Mouse (Mus musculus): ENCODE measurements around the gene Kifc1. TPM values are rescaled to one million over a fixed set of nuclear protein-coding genes. Genes with fewer than 3 reads are reported as not detected.
"Not testable (repeated sequence)": the region's sequence is repeated elsewhere in the genome, so short reads cannot be mapped to it uniquely, and the experiment has no call there.

Kifc1 gene
- total RNA-seq, 2 experiments from 2014 or later, result 2.5 to 2.8 TPM

DNA sequence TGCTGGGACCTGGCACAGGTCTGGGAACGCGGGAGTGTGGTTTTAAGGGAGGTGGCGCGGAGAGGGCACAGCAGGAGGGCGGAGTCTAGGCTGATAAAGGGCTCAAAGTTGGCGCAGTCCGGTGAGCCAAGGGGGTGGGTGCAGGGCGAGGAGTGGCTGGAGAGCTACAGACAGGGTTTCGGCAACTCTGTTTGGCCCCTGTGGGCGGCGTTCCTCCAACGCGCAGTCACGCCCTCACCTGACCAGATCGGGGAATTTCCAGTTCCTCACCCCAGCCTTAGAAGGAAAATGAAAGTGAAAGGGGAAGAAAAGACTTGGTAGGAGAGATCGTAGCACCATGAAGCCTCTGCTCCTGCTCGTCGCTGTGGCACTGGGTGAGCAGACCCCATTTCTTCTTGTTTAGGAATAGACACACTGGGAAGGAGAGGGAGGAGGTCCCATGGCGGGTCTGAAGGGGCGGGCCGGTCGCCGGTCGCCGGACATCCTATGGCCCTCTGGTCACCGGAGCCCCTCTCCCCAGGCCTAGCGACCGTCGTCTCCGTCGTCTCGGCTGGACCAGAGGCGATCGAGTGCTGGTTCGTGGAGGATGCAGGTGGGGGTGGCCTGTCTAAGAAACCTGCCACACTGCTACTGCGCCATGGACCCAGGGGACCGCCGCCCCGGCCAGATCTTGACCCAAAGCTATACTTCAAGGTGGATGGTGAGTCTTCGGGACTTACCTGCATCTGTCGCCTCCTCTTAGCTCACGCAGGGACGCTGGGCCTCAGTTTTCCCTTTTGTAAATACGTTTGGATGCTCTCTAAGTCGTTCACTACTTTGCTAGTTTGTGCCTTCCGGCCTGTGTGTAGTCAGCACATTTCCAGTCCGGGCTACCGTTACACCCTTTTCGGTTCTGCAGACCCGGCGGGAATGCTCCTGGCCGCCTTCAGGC is 29.2 kb upstream of the Kifc1 start:
- DNase-seq (ENCODE audit: low spot score in 2 of 2), result peak; percentile 29 to 54

DNA sequence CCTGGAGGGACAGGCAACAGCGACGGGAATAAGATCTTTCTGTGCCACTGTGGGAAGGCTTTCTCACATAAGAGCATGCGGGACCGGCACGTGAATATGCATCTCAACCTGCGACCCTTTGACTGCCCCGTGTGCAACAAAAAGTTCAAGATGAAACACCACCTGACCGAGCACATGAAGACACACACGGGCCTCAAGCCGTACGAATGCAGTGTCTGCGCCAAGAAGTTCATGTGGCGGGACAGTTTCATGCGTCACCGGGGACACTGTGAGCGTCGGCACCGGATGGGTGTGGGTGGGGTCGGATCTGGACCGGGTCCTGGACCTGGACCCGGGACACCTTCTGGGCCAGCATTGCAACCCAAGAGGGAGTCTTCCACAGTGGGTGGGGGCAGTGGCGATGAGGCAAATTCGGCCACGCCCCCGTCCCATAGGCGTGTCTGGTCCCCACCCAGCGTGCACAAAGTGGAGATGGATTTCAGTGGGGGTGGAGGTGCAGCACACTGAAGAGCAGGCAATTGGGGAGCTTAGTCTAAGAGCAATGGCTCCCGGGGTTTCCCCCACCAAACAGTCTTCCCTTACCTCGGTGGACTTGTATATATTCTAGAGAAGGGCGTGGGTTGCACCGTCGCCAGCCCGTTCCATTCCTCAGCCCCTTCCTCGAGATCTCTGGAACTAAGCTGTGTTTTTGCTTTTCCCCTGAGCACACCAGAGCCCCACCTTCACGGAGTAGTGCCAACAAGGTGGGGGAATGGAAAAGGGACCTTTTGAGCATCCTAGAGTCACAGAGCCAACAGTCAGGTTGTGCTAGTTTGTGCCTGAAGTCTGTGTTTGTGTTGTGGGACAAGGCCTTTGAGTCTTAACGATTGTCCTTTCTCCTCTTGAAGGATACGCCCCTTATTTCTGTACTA is 28.1 kb upstream of the Kifc1 start:
- DNase-seq (ENCODE audit: low spot score in 2 of 2), result peak in 1 of 2 experiments; percentile 2

DNA sequence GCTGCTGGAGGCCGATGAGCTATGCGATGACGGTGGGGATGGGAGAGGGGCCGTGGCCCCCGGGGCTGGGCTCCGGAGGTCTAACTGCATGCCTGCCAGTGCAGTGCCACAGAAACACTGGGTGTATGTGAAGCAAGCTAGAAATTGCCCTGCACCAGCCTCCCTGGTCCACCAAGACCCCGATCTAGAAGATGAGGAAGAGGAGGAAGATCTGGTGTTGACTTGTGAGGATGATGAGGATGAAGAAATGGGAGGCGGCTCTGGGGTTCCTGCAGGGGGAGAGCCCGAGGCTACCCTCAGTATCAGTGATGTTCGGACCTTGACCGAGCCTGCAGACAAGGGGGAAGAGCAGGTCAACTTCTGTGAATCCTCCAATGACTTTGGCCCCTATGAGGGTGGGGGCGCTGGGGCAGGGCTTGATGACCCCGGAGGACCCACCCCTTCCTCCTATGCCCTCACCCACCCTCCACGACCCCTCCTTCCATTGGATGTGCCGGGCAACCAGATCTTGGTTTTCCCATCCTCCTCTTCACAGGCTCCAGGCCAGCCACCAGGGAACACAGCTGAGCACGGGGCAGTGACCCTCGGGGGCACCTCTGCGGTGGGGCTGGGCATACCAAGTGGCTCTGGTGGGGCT is 27.3 kb upstream of the Kifc1 start:
- no peak for DNase-seq (ENCODE audit: low spot score in 2 of 2)

DNA sequence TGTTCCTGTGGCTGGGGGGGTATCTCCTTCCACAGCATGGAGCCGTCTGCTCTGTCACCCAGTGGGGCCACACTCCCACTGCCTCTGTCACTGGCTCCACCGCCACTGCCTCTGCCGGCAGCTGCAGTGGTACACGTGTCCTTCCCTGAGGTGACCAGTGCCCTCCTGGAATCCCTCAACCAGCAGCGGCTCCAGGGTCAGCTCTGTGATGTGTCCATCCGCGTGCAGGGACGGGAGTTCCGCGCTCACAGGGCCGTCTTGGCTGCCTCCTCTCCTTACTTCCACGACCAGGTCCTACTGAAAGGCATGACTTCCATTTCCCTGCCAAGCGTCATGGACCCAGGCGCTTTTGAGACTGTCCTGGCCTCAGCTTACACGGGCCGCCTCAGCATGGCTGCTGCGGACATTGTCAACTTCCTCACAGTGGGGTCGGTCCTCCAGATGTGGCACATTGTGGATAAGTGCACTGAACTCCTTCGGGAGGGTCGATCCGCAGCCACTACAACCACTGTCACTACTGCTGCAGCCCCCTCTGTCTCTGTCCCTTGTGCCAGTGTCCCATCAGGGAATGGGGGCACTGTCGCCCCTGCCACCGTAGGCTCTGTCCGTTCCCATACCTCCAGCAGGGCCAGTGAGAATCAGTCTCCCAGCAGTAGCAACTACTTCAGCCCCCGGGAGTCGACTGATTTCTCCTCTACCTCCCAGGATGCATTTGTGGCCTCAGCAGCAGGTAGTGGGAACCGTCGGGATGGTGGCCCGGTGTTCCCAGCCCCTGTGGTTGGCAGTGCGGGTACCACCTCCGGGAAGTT is 26.6 kb upstream of the Kifc1 start:
- DNase-seq (ENCODE audit: low spot score in 2 of 2), result peak in 1 of 2 experiments; percentile 2

DNA sequence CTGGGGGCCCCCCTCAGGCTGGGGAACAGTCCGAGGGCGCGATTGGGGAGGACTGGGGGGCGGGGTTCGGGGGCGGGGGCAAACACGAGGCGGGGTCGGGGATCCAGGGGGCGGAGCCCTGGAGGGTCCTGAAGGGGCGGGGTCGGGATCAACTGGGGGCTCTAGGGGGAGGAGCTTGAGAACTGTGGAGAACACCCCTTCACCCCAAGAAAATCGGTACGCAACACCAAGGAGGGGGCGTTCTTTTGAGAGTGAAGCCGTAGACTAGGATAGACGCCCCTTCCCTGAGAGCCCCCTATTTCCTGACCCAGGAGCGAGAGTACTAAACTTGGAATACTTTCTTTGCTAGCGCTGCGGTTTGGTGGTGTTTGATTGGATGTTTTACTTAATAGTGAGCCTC is 25.8 kb upstream of the Kifc1 start:
- no peak for DNase-seq (ENCODE audit: low spot score in 2 of 2)

DNA sequence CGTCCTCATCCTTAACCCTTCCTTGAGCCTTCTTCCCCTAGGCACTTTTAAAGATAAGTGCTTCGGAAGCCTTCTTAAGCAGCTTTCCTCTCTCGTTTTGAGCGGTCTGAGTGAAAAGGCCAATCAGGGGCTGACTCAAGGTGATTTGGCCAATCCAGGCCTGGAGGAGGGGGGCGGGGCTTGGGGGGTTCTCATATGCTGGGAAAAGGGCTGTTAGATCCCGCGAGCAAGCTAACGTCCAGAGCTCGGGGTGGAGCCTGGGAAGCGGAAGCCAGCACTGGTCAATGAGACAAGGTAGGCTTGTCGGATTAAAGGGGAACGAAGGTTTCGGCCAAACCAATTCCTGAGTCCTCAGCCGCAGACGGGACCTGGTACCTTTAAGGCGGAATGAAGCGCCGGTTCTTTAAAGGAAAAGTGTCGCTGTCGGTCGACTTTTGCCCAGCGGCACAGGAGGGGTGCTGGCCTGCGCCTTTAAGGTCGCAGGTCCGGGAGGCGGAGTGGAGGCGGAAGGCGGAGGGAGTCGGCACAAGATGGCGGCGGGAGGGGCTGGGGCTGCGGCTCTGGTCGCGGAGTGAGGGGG is 25.3 kb upstream of the Kifc1 start, which contains the start of the genes Tapbp and Zbtb22:
TSS of gene Tapbp (plus strand) at position 229 of the 580 bp plus-strand sequence.
TSS of gene Zbtb22 (plus strand) at position 234 of the 580 bp plus-strand sequence.
- DNase-seq (ENCODE audit: low spot score in 2 of 2), result peak; percentile 95 to 97

DNA sequence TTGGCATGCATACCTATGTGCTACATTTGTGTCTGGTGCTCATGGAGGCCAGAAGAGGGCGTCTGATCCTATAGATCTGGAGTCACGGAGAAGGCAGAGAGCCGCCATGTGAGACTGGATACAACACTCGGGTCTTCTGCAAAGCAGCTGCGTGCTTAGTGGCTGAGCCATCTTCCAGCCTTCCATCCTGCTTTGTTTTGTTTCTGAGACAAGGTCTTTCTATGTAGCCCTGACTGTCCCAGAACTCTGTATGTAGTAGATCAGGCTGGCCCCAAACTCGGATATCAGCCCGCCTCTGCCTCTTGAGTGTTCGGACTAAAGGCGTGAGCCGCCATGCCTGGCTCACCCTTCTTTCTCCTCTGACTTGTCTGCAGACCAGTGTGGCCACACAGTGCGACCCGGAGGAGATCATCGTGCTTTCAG is 24.5 kb upstream of the Kifc1 start:
- no peak for DNase-seq (ENCODE audit: low spot score in 2 of 2)

DNA sequence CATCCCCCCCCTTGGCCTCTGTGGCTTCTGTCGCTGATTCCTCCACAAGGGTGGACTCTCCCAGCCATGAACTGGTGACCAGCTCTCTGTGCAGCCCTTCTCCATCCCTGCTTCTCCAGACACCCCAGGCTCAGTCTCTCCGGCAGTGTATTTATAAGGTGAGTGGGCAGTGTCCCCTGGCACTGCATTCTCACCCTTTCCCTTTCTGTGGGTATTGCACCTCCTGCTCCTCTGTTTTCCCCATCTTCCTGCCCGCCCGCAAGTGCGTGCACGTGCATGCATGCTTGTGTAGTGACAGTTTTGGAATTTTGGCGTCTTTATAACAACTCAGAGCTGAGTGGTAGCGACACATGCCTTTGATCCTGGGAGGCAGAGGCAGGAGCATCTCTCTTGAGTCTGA is 23.4 kb upstream of the Kifc1 start:
- DNase-seq (ENCODE audit: low spot score in 2 of 2), result no peak

DNA sequence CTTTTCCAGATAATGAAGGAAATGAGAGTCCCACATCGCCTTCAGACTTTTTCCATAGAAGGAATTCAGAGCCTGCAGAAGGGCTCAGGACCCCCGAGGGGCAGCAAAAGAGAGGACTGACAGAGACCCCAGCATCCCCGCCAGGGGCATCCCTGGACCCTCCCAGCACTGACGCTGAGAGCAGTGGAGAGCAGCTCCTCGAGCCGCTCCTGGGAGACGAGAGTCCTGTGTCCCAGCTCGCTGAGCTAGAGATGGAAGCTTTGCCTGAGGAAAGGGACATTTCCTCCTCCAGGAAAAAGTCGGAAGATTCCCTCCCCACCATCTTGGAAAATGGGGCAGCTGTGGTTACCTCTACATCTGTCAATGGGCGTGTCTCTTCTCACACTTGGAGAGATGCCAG is 22.8 kb upstream of the Kifc1 start:
- DNase-seq (ENCODE audit: low spot score in 2 of 2), result no peak

DNA sequence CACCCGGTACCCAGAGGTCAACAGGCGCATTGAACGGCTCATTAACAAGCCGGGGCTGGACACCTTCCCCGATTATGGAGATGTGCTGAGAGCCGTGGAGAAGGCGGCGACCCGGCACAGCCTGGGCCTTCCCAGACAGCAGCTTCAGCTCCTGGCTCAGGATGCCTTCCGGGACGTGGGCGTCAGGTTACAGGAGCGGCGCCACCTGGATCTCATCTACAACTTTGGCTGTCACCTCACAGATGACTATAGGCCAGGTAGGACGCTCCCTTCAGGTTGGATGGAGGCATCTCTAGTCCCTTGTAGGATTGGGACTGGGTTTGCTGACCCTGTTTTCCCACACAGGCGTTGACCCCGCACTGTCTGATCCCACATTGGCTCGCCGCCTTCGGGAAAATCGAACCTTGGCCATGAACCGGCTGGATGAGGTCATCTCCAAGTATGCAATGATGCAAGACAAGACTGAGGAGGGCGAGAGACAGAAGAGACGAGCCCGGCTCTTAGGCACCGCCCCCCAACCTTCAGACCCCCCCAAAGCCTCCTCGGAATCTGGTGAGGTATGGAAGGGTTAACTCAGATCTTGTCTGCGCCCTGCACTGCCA is 21.5 kb upstream of the Kifc1 start:
- DNase-seq (ENCODE audit: low spot score in 2 of 2), result no peak

DNA sequence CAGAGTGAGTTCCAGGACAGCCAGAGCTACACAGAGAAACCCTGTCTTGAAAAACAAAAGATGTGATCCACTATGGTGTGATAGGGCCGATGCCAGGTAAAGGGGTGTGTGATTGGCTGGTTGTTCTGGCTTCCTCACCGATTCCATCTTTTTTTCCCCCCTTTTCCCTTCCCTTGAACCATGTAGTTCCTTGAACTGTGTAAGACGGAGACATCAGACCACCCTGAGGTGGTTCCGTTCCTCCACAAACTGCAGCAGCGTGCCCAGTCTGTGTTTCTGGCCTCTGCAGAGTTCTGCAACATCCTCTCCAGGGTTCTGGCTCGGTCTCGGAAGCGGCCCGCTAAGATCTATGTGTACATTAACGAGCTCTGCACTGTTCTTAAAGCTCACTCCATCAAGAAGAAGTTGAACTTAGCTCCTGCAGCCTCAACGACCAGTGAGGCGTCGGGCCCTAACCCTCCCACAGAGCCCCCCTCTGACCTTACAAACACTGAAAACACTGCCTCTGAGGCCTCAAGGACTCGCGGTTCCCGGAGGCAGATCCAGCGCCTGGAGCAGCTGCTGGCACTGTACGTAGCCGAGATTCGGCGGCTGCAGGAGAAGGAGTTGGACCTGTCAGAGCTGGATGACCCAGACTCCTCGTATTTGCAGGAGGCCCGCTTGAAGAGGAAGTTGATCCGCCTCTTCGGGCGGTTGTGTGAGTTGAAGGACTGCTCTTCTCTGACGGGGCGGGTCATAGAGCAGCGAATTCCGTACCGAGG is 20.8 kb upstream of the Kifc1 start:
- no peak for DNase-seq (ENCODE audit: low spot score in 2 of 2)

DNA sequence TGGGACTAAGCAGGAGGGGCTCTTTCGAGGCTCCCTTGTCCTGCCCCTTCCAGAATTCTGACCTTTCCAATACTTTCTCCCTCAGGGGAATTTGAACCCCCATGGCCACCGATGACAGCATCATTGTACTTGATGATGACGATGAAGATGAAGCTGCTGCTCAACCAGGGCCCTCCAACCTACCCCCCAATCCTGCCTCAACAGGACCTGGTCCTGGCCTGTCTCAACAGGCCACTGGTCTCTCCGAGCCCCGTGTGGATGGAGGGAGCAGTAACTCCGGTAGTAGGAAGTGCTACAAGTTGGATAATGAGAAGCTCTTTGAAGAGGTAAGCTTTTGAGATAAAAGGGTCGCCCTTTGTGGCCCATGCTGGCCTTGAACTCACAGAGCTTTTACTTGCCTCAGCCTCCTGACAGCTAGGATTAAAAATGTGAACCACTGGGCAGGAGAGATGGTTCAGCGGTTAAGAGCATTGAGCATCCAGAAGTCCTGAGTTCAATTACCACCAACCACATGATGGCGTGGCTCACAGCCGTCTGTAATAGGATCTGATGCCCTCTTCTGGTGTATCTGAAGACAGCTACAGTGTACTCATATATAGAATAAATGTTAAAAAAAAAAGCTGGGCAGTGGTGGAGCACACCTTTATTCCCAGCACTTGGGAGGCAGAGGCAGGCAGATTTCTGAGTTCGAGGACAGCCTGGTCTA is 20.0 kb upstream of the Kifc1 start:
- DNase-seq (ENCODE audit: low spot score in 2 of 2), result no peak

DNA sequence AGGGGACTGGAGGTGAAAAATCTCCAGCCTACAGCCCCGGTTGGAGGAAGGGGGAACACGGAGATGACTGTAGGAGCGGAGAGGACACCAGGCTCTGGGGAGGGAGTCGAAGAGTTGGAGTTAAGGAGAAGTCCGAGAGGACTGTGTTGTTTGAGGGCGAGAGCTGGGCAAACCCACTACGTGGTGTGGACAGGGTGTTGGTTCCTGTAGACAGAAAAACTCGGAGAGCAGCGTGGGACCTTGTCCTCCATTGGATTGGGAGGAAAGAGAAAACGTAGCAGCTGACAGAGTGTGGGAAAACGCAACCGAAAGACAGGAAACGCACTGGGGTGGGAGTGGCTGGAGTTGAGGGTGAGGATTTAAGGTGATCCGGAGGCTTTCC is 19.4 kb upstream of the Kifc1 start:
- no peak for DNase-seq (ENCODE audit: low spot score in 2 of 2)

DNA sequence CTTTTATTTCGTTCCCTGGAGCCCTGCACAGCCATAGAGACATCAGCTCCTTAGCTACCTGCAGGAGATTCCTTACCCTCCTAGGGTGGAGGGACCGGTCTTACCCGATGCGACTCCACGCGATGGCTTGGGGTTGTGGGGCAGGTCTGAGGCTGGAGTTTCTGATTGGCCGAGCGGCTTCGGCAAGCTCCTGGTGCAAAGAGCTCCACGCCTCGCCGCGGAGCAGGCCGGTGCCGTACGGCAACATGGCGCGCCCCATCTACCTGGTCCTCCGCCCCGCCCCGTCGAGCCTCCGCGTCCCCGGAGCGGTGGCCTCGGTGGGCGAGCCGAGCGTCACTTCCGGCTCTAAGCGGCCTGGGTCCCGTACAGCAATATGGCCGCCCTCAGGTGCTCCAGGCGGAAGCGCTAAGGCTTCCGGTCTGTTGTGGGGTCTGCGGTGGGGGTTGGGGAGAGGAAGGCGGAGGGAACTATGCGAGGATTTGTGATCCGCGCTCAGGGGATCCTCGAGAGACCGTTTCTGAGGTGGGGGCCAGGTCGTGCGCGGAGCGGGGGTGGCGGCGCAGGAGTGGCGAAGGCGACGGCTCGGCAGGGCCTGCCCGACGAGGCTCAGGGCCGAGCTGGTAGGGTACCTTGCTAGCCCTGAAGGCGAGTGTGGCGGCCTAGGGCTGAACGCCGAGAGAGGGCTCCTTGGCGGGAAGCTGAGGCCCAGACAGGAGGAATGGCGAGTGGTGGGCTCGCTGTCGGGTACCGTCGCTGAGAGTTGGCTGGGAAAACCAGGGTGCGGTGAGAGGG is 18.8 kb upstream of the Kifc1 start, which contains the start of gene Daxx:
TSS of gene Daxx (plus strand) at position 338 of the 792 bp plus-strand sequence.
- peak; percentile 97 to 99 for DNase-seq (ENCODE audit: low spot score in 2 of 2)

DNA sequence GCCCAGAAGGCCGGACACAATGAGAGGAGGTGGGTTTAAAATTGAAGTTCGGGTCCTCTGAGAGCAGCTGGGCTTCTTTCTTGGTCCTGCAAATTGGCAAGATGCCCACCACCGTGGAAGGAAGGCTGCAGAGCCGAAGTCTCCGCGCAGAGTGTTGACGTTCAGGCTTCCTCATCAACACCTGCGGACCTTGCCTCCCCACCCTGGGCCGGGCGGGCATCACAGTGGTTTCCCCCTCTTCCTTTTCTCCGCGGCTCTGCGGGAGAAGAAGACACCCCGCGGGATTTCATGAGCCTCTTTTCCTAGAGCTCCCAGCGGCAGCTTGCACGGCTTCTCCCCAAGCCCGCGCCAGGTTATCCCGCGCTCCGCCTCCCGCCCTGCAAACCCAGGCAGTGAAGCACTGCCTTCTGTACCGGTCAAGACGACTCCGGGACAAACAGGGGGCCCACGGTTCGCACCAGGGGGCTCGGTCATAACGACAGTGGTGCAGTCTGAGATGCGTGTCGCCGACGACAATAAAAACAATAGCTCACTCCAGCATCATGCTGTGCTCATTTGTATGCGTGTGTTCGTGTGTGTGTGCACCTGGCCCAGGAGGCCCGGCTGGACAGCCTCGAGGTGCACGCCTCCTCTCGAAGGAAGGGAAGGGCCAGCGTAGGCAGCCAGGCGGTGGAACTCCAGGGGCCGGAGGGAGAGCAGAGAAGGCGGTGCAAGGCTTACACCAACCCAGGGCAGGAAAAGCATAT is 18.0 kb upstream of the Kifc1 start:
- peak; percentile 51 to 55 for DNase-seq (ENCODE audit: low spot score in 2 of 2)

DNA sequence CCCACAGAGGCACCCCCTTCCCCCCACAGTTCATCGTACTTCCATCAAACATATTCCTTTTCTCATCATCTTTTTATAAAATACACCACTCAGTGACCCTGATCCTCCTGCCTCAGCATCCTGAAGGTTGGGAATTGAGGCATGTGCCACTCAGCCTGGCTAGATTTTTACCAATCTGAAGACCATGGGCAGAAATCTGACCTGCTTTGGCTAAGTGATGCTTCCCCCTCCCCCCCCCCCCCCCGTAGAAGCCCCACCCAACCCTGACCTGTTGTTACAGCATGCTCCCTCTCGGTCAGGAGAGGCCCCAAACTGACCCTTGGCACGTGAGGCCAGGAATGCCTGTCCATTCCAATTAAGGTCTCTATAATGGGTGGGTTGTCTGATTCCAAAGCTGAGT is 14.4 kb upstream of the Kifc1 start, which contains the start of gene Platr17:
TSS of gene Platr17 (plus strand) at position 301 of the 400 bp plus-strand sequence.
- not testable (repeated sequence) for DNase-seq (ENCODE audit: low spot score in 2 of 2)
